Mouse (Mus musculus) lung, embryonic 14.5 days (tissue): ENCODE measurements around the gene Zfp683. TPM values are rescaled to one million over a fixed set of nuclear protein-coding genes. Genes with fewer than 3 reads are reported as not detected.

Source experiments
- ATAC-seq: fragments of 200-750 bp; cut with Nextera tagmentation; 2 replicates; pipeline ENCODE4 v1.8.0; 2017; ENCODE audit warnings: mild to moderate bottlenecking, moderate TSS enrichment, moderate library complexity; ENCODE audit not compliant: insufficient read depth
- DNase-seq: peaks from one replicate; pipeline ENCODE4 v3.0.0-alpha.2; 2015
- H3K27ac ChIP-seq: fragments of 300-500 bp; sonication (generic); 2 replicates; pipeline ENCODE4 v1.5.1; 2014; ENCODE audit warnings: low read depth, mild to moderate bottlenecking, moderate library complexity
- H3K27me3 ChIP-seq: fragments of 300-500 bp; sonication (generic); 2 replicates; pipeline ENCODE4 v1.6.1; 2014; ENCODE audit warnings: low read length, control low read depth; ENCODE audit not compliant: insufficient read depth
- H3K36me3 ChIP-seq: fragments of 300-500 bp; sonication (generic); 2 replicates; pipeline ENCODE4 v1.6.1; 2014; ENCODE audit warnings: control low read depth; ENCODE audit not compliant: insufficient read depth
- H3K4me1 ChIP-seq: fragments of 300-500 bp; sonication (generic); 2 replicates; pipeline ENCODE4 v1.6.1; 2014; ENCODE audit warnings: antibody characterized with exemption, control low read depth; ENCODE audit not compliant: insufficient read depth
- H3K4me2 ChIP-seq: fragments of 300-500 bp; sonication (generic); 2 replicates; pipeline ENCODE4 v1.6.1; 2014; ENCODE audit warnings: mild to moderate bottlenecking
- H3K4me3 ChIP-seq: fragments of 300-500 bp; sonication (generic); 2 replicates; pipeline ENCODE4 v1.5.1; 2014; ENCODE audit warnings: low read depth, low read length
- H3K9ac ChIP-seq: fragments of 300-500 bp; sonication (generic); 2 replicates; pipeline ENCODE4 v1.6.1; 2014
- H3K9me3 ChIP-seq: fragments of 300-500 bp; sonication (generic); 2 replicates; pipeline ENCODE4 v1.6.1; 2016; ENCODE audit warnings: low read depth, low read length, control low read depth
- CTCF ChIP-seq: IDR thresholded peaks from 2 replicates; pipeline ENCODE4 v1.5.1; 2016; ENCODE audit warnings: antibody characterized with exemption, low read depth
- WGBS: fragments of 180-500 bp; shearing (Covaris S2); extraction: QIAGEN DNeasy Blood & Tissue Kit; methylation state at CpG from one replicate; pipeline ENCODE4 v1.1.7; 2014; 5-methylcytosine and 5-hydroxymethylcytosine counted together
- polyA plus RNA-seq: library from polyadenylated mRNA; unstranded; fragments of >200 nt; fragmentation: Nextera tagmentation; extraction: Ambion mirVana; gene quantifications from 2 replicates; pipeline ENCODE4 v1.2.1, GENCODE M21; 2014

The Zfp683 gene
- polyA plus RNA-seq, 1 experiment from 2014 or later, result not detected

DNA sequence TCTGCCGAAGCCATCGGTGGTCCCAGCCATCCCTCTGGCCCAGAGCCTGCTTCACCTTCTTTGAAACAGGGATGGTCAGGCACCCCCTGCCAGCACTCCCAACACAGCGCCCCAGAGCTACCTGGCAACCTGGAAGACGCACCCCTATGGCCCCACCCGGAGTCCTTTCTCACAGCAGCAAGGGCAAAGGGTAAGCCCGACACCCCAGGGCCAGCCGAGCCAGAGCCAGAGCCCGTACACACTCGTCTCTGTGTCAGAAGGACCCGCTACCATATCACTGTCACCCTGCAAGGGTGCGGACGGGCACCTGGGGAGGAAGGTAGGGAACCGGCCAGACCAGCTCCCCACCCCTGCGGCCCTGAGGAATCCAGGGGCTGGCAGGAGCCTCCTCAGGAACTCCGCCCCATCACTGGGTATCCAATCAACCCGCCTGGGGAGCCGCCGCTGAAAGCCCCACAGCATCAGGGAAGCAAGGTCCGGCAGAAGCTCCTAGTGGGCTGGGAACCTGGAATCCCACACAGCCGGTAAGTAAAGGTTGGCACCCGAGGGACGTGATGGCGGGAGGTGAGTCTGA lies 11.9 kb downstream of the Zfp683 start:
- H3K27ac ChIP-seq, result no peak overlapping the region
- peaks cover 15% of the 10 kb centered on the region for H3K27me3 ChIP-seq
- H3K4me3 ChIP-seq, result peak overlapping the region; percentile 14
- no peaks in the 10 kb centered on the region for H3K4me1 ChIP-seq
- H3K4me2 ChIP-seq, result peak overlapping the region; percentile 46
- H3K9ac ChIP-seq, result no peak overlapping the region; the same call in 1 of the 2 replicates
- peak; percentile 53 for DNase-seq
- H3K36me3 ChIP-seq, result no peaks in the 10 kb centered on the region
- TF ChIP-seq CTCF, result no peak
- 17% methylated on average over 23 of the region's 23 CpGs for WGBS
- peak; percentile 52; the same call in 1 of the 2 replicates for ATAC-seq
- H3K9me3 ChIP-seq, result no peaks in the 10 kb centered on the region

DNA sequence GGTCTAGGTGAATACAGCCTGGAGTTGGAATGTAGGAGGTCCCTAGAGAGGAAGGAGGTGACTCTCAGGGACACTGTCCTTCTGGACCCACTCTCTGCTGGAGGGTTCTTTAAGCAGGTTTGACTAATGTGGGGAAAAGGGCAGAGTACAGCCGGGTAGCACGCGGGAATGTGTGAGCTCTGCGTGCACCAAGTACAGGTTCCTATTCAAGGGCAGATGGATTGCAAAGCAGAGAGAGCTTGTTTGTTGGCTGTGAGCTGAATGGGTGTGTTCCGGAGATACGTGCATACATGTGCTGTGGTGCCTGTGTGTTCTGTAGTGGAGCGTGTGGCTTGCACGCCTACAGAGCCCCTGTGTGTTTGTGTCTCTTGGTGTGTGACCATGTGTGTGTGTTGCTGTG lies 13.7 kb downstream of the Zfp683 start:
- Histone ChIP-seq H3K27me3 (peaks cover 15% of the 10 kb centered on the region), H3K27ac (no peak overlapping the region), H3K4me3 (no peak overlapping the region), H3K4me1 (no peaks in the 10 kb centered on the region), H3K36me3 (no peaks in the 10 kb centered on the region), H3K9me3 (no peaks in the 10 kb centered on the region), H3K9ac (no peak overlapping the region), H3K4me2 (no peak overlapping the region)
- 85% methylated on average over 8 of the region's 8 CpGs for WGBS
- ATAC-seq, result no peak
- no peak for DNase-seq
- no peak for TF ChIP-seq CTCF

DNA sequence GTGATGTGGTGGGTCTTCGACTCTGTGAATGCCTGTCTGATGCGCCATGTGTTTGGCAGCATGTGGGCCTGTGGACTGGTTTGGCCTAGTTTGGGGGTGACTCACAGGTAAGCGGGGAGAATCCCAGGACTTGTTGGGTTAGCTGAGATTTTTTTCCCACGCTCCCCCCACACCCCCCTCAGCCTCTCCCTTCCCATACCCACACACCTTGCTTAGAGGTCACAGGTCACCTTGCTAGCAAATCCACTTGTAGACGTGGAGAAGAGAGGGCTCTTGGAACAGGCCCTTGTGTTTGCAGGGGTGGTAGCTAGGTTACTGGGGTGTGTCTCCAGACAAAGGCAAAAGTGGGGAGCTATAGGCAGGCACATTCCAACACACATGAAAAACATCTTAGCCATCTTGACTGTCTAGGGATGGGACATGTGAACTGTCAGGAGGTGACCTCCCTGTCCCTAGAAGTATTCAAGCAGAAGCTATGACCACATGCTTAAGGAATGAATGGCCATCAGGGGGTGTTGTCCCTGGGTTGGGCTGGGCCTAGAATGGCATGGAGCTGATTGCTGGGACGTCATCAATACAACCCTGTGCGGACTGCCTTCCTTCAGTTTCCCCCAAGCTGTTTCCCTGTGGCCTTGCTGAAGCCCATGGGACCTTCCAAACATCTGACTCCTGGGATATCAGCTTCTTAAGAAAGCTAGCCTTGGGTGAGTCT lies 14.4 kb downstream of the Zfp683 start:
- no peak overlapping the region for H3K27ac ChIP-seq
- no peaks in the 10 kb centered on the region for H3K9me3 ChIP-seq
- no peak overlapping the region for H3K9ac ChIP-seq
- no peaks in the 10 kb centered on the region for H3K36me3 ChIP-seq
- 64% methylated on average over 7 of the region's 7 CpGs for WGBS
- ATAC-seq, result no peak
- H3K4me3 ChIP-seq, result no peak overlapping the region
- H3K27me3 ChIP-seq, result peaks cover 15% of the 10 kb centered on the region
- DNase-seq, result no peak
- no peak overlapping the region for H3K4me2 ChIP-seq
- H3K4me1 ChIP-seq, result no peaks in the 10 kb centered on the region
- no peak for TF ChIP-seq CTCF

DNA sequence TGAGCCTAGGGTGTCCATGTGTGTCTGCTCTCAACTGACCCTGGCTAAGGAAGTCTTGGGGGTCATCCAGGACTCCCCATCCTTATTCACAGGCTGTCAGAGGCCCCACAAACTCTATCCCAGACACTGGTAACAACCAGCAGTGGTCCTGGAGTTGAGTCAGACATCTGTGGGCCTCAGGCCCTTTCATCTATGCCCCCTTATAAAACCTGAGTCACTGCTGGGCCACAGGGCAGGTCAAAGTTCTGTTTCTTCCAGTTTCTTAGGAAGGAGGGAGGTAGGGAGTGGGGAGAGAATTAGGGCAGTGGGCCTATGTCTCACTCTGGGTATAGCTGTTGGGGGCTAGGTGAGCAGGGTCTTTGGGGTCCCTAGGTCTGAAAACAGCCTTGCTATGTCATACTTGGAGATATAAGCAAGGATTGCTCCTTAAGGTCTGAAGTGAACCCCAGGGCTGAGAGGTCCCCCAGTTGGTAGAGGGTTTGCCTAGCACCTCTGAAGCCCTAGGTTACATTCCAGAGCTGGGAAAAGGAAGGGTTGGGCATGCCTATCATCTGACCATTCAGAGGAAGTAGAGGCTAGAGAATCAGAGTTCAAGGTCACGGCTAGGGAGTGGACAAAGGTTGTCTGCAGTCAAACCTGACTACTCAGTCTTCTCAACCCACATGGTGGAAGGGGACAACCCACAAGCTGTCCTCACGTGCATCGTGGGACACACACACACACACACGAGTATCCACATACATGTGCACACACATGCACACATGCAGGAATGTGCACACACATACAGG lies 15.3 kb downstream of the Zfp683 start:
- Histone ChIP-seq H3K27me3 (peaks cover 15% of the 10 kb centered on the region), H3K9ac (no peak overlapping the region), H3K27ac (no peak overlapping the region), H3K4me3 (no peak overlapping the region), H3K36me3 (no peaks in the 10 kb centered on the region), H3K4me2 (no peak overlapping the region), H3K9me3 (no peaks in the 10 kb centered on the region), H3K4me1 (no peaks in the 10 kb centered on the region)
- WGBS, result 79% methylated on average over 4 of the region's 4 CpGs
- TF ChIP-seq CTCF, result no peak
- ATAC-seq (no peak), DNase-seq (no peak)

DNA sequence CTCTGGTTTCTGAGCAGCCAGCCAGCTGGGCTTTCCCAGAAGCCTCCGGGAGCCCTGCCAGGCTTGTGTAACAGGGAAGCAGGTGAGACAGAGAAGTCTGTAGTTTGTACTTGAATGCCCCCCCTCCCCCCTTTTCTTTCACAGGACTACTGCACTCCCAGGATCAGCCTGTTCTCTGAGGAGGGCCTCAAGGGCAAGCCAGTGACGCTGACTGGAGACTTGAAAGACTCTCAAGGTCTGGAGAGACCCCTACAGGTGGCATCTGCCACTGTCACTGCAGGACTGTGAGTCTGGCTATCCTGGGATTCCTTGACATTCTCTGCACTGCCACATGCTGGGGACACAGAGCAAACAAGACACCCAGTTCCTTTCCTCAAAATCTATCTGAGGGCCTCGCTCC lies 25.1 kb downstream of the Zfp683 start:
- ATAC-seq, result peak; percentile 74

DNA sequence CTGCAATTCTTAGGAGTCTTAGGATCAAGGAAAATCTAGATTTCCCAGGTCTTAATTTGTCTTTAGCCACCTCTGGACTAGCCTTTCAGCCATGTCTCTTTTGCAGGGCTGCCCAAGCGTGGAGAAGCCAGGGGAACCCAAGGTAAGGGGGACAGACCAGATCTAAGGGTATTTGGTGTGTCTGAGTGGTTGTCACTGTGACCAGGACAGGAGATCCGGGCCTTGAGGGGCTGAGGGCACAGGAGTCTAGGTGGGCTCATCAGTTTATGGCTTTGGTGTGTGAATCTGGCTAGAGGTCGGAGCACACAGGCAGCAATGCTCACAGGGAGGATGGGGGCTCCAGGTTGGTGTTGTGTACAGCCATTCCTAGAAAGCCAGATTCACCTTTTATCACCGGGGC lies 27.0 kb downstream of the Zfp683 start:
- Histone ChIP-seq H3K4me2 (no peak overlapping the region), H3K4me1 (no peaks in the 10 kb centered on the region), H3K4me3 (no peak overlapping the region), H3K9me3 (no peaks in the 10 kb centered on the region), H3K9ac (no peak overlapping the region), H3K36me3 (no peaks in the 10 kb centered on the region), H3K27ac (no peak overlapping the region), H3K27me3 (0 out of 2 replicates have a peak, but pooled peaks cover 3% of the 10 kb centered on the region)
- ATAC-seq, result no peak
- DNase-seq, result no peak
- WGBS, result 78% methylated on average over 4 of the region's 4 CpGs
- TF ChIP-seq CTCF, result no peak

More for the DNA sequence above, 25.1 kb downstream of the Zfp683 start:
- Histone ChIP-seq H3K4me1 (no peaks in the 10 kb centered on the region), H3K9ac (no peak overlapping the region), H3K4me3 (no peak overlapping the region), H3K27me3 (0 out of 2 replicates have a peak, but pooled peaks cover 3% of the 10 kb centered on the region), H3K27ac (no peak overlapping the region), H3K4me2 (no peak overlapping the region), H3K9me3 (no peaks in the 10 kb centered on the region), H3K36me3 (no peaks in the 10 kb centered on the region)
- DNase-seq, result peak; percentile 87
- TF ChIP-seq CTCF, result peak; percentile 78
- WGBS, result 18% methylated on average over 3 of the region's 3 CpGs
